Mouse (Mus musculus): ENCODE measurements around the gene Smu1. TPM values are rescaled to one million over a fixed set of nuclear protein-coding genes. Genes with fewer than 3 reads are reported as not detected.
A peak's percentile ranks its signal among the peaks of the same experiment; 100 is the strongest.

Smu1 gene
- polyA plus RNA-seq, 1 experiment from 2014 or later = 172 TPM

GRCm38 (mm10) chr4:40776416-40776815, 18.7 kb upstream of the Smu1 start:
- ATAC-seq (ENCODE audit: low FRiP score) (no peak), DNase-seq (ENCODE audit: low spot score) (no peak)
- Histone ChIP-seq H3K36me3 (ENCODE audit: control insufficient read depth, insufficient read depth, low read length) (no peaks in the 10 kb centered on the region), H3K4me3 (ENCODE audit: low read depth, low read length) (no peak overlapping the region), H3K9me3 (ENCODE audit: control insufficient read depth, low read length) (no peaks in the 10 kb centered on the region), H3K4me2 (replicated peaks; ENCODE audit: low read depth, low read length) (no peak overlapping the region), H3K27me3 (ENCODE audit: control insufficient read depth, insufficient read depth, low read length) (no peaks in the 10 kb centered on the region), H3K9ac (ENCODE audit: low read depth, low read length) (no peak overlapping the region), H3K4me1 (replicated peaks; ENCODE audit: control insufficient read depth, insufficient read depth, low read length) (no peaks in the 10 kb centered on the region), H3K27ac (ENCODE audit: low read depth, low read length) (no peak overlapping the region)
- WGBS = 77% methylated on average over 4 of the region's 4 CpGs

DNA sequence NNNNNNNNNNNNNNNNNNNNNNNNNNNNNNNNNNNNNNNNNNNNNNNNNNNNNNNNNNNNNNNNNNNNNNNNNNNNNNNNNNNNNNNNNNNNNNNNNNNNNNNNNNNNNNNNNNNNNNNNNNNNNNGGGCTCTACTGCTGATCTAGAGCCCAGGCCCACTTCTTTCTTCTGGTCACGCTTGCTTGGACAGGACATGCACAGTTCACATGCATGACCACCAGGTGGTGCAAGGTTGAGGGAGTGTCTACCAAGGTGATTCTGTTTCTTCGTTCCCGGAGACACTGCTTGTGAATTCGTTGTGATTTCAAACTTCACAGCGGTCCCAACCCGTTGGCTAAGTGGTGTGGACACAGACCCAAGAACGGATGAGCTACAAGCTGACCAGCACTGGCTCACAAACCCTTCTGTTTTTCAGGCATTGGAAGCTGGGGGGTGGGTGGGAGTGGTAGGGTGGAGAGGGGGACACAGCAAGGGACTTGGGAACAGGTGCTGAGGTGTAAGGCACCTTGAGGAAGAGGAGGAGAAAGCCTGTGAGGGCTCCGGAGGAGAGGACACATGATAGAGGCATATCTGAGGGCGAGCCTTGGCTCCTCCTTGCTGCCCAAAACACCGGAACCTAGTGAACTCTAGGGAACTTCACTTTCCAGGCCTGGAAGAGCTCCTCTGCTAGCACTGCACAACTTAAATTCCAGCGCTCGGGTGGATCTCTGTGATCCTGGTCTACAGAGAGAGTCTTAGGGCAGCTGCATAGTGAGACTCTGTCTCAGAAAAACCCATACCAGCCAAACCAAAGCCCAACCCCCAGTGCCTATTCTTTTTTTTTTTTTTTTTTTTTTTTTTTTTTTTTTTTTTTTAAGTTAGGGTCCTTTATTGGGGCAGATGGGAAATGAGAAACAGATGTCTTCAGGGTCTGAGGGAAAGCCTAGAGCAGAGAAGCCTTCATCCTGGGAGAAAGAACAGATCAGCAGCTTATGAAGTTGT, 16.8 kb upstream of the Smu1 start:
- Histone ChIP-seq H3K36me3 (ENCODE audit: control insufficient read depth, insufficient read depth, low read length) (no peaks in the 10 kb centered on the region), H3K9ac (ENCODE audit: low read depth, low read length) (no peak overlapping the region), H3K27ac (ENCODE audit: low read depth, low read length) (no peak overlapping the region), H3K4me3 (ENCODE audit: low read depth, low read length) (no peak overlapping the region), H3K4me1 (replicated peaks; ENCODE audit: control insufficient read depth, insufficient read depth, low read length) (no peaks in the 10 kb centered on the region), H3K4me2 (replicated peaks; ENCODE audit: low read depth, low read length) (0 out of 2 replicates have a peak overlapping the region, but pooled peaks have one; percentile 13), H3K9me3 (ENCODE audit: control insufficient read depth, low read length) (no peaks in the 10 kb centered on the region), H3K27me3 (ENCODE audit: control insufficient read depth, insufficient read depth, low read length) (no peaks in the 10 kb centered on the region)
- peak; percentile 68 for ATAC-seq (ENCODE audit: low FRiP score)
- 24% methylated on average over 12 of the region's 12 CpGs for WGBS
- peak; percentile 82 for DNase-seq (ENCODE audit: low spot score)

DNA sequence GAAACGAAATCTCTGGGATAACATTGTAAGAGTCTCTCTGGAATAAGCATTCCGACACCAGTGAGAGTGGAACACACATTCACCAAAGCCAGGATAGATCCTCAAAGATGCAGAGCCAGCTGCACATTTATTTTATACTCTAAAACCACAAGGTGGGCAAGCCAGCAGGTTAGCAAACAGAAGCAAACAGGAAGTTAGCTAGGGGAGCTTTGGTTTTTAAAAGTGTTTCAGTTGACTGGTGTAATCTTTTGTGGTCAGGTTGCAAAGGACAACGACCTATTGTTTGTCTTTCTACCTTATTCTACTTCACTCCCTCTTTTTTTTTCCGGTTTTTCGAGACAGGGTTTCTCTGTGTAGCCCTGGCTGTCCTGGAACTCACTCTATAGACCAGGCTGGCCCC, 2.2 kb upstream of the Smu1 start:
- WGBS = 59% methylated on average over 5 of the region's 5 CpGs
- Histone ChIP-seq H3K4me2 (replicated peaks; ENCODE audit: low read depth, low read length) (no peak overlapping the region), H3K9me3 (ENCODE audit: control insufficient read depth, low read length) (no peaks in the 10 kb centered on the region), H3K4me3 (ENCODE audit: low read depth, low read length) (no peak overlapping the region), H3K27ac (ENCODE audit: low read depth, low read length) (no peak overlapping the region), H3K36me3 (ENCODE audit: control insufficient read depth, insufficient read depth, low read length) (no peaks in the 10 kb centered on the region), H3K9ac (ENCODE audit: low read depth, low read length) (no peak overlapping the region), H3K27me3 (ENCODE audit: control insufficient read depth, insufficient read depth, low read length) (no peaks in the 10 kb centered on the region), H3K4me1 (replicated peaks; ENCODE audit: control insufficient read depth, insufficient read depth, low read length) (no peaks in the 10 kb centered on the region)
- no peak for DNase-seq (ENCODE audit: low spot score)
- ATAC-seq (ENCODE audit: low FRiP score) = no peak

GRCm38 (mm10) chr4:40757157-40757779, 455 bp downstream of the Smu1 start:
- Histone ChIP-seq H3K4me3 (ENCODE audit: low read depth, low read length) (peak overlapping the region; percentile 79), H3K4me2 (replicated peaks; ENCODE audit: low read depth, low read length) (peak overlapping the region; percentile 49), H3K27me3 (ENCODE audit: control insufficient read depth, insufficient read depth, low read length) (no peaks in the 10 kb centered on the region), H3K36me3 (ENCODE audit: control insufficient read depth, insufficient read depth, low read length) (peaks cover 8% of the 10 kb centered on the region; the same call in 1 of the 2 replicates), H3K4me1 (replicated peaks; ENCODE audit: control insufficient read depth, insufficient read depth, low read length) (no peaks in the 10 kb centered on the region), H3K9ac (ENCODE audit: low read depth, low read length) (peak overlapping the region; percentile 87), H3K27ac (ENCODE audit: low read depth, low read length) (no peak overlapping the region), H3K9me3 (ENCODE audit: control insufficient read depth, low read length) (no peaks in the 10 kb centered on the region)
- DNase-seq (ENCODE audit: low spot score) (no peak), ATAC-seq (ENCODE audit: low FRiP score) (peak; percentile 88)
- under 1% methylated on average over 39 of the region's 39 CpGs for WGBS

DNA sequence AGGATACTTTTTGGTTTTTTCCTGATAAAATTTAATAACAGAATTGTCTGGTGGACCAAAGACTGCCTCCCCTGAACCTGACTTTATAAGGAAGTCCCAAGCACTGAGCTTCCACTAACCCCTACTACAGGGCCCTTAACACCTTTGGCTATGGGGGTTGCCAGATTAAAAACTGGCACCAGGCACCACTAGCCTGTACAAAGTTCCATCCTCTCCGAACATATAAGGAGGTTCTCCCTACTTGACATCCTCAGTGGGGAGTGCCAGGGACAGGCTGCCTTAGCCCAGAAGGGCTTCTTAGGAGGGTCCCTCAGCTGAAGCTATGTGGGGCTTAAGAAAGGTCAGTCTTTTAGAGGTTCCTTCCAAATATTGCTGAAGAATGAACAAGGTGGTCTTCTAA, 22.4 kb downstream of the Smu1 start:
- no peak for DNase-seq (ENCODE audit: low spot score)
- Histone ChIP-seq H3K36me3 (ENCODE audit: control insufficient read depth, insufficient read depth, low read length) (peaks cover 13% of the 10 kb centered on the region), H3K9me3 (ENCODE audit: control insufficient read depth, low read length) (no peaks in the 10 kb centered on the region), H3K4me2 (replicated peaks; ENCODE audit: low read depth, low read length) (no peak overlapping the region), H3K27ac (ENCODE audit: low read depth, low read length) (no peak overlapping the region), H3K4me1 (replicated peaks; ENCODE audit: control insufficient read depth, insufficient read depth, low read length) (no peaks in the 10 kb centered on the region), H3K9ac (ENCODE audit: low read depth, low read length) (no peak overlapping the region), H3K27me3 (ENCODE audit: control insufficient read depth, insufficient read depth, low read length) (no peaks in the 10 kb centered on the region), H3K4me3 (ENCODE audit: low read depth, low read length) (no peak overlapping the region)
- ATAC-seq (ENCODE audit: low FRiP score) = no peak; the same call in 1 of the 2 replicates
- 69% methylated on average over 1 of the region's 1 CpGs for WGBS

GRCm38 (mm10) chr4:40731262-40731661, 26.5 kb downstream of the Smu1 start:
- H3K27ac ChIP-seq (ENCODE audit: low read depth, low read length) = no peak overlapping the region
- no peaks in the 10 kb centered on the region for H3K27me3 ChIP-seq (ENCODE audit: control insufficient read depth, insufficient read depth, low read length)
- ATAC-seq (ENCODE audit: low FRiP score) = no peak
- no peaks in the 10 kb centered on the region for H3K4me1 ChIP-seq (replicated peaks; ENCODE audit: control insufficient read depth, insufficient read depth, low read length)
- H3K4me3 ChIP-seq (ENCODE audit: low read depth, low read length) = no peak overlapping the region
- peaks cover 14% of the 10 kb centered on the region; the same call in 1 of the 2 replicates for H3K36me3 ChIP-seq (ENCODE audit: control insufficient read depth, insufficient read depth, low read length)
- no peak for DNase-seq (ENCODE audit: low spot score)
- H3K9me3 ChIP-seq (ENCODE audit: control insufficient read depth, low read length) = no peaks in the 10 kb centered on the region
- no peak overlapping the region for H3K4me2 ChIP-seq (replicated peaks; ENCODE audit: low read depth, low read length)
- H3K9ac ChIP-seq (ENCODE audit: low read depth, low read length) = no peak overlapping the region

GRCm38 (mm10) chr4:40727247-40727646, 30.5 kb downstream of the Smu1 start:
- no peak overlapping the region for H3K9ac ChIP-seq (ENCODE audit: low read depth, low read length)
- no peaks in the 10 kb centered on the region for H3K9me3 ChIP-seq (ENCODE audit: control insufficient read depth, low read length)
- H3K4me3 ChIP-seq (ENCODE audit: low read depth, low read length) = no peak overlapping the region
- 94% methylated on average over 1 of the region's 1 CpGs for WGBS
- no peak for ATAC-seq (ENCODE audit: low FRiP score)
- no peak overlapping the region for H3K27ac ChIP-seq (ENCODE audit: low read depth, low read length)
- DNase-seq (ENCODE audit: low spot score) = no peak
- H3K36me3 ChIP-seq (ENCODE audit: control insufficient read depth, insufficient read depth, low read length) = peaks cover 8% of the 10 kb centered on the region; the same call in 1 of the 2 replicates
- H3K27me3 ChIP-seq (ENCODE audit: control insufficient read depth, insufficient read depth, low read length) = no peaks in the 10 kb centered on the region
- H3K4me2 ChIP-seq (replicated peaks; ENCODE audit: low read depth, low read length) = no peak overlapping the region
- no peaks in the 10 kb centered on the region; the same call in 1 of the 2 replicates for H3K4me1 ChIP-seq (replicated peaks; ENCODE audit: control insufficient read depth, insufficient read depth, low read length)

- no peak for ATAC-seq (ENCODE audit: low FRiP score)
- no peak for DNase-seq (ENCODE audit: low spot score)
- Histone ChIP-seq H3K27me3 (ENCODE audit: control insufficient read depth, insufficient read depth, low read length) (no peaks in the 10 kb centered on the region), H3K9ac (ENCODE audit: low read depth, low read length) (no peak overlapping the region), H3K4me3 (ENCODE audit: low read depth, low read length) (no peak overlapping the region), H3K9me3 (ENCODE audit: control insufficient read depth, low read length) (no peaks in the 10 kb centered on the region), H3K4me1 (replicated peaks; ENCODE audit: control insufficient read depth, insufficient read depth, low read length) (no peaks in the 10 kb centered on the region; the same call in 1 of the 2 replicates), H3K36me3 (ENCODE audit: control insufficient read depth, insufficient read depth, low read length) (peaks cover 4% of the 10 kb centered on the region; the same call in 1 of the 2 replicates), H3K27ac (ENCODE audit: low read depth, low read length) (no peak overlapping the region), H3K4me2 (replicated peaks; ENCODE audit: low read depth, low read length) (no peak overlapping the region)
Measured at GRCm38 (mm10) chr4:40725554-40725953, 32.2 kb downstream of the Smu1 start.

Measured in hindbrain, embryonic 11.5 days (tissue).